Mouse (Mus musculus): ENCODE measurements at regions not wholly inside any gene's neighbourhood (a gene's known extent, or its start where the extent isn't known, plus 50 kb on each side); places are given as distances from the start of the nearest gene placed in this dataset.

GRCm38 (mm10) chr16:97686561-97686960 lies 75.6 kb upstream of the Tmprss2 start:
- in situ Hi-C loops (cut with MseI, MboI), result no loop called here

GRCm38 (mm10) chr16:97685603-97686285 lies 74.7 kb upstream of the Tmprss2 start:
- in situ Hi-C loops (cut with MseI, MboI), result no loop called here

- in situ Hi-C loops (cut with MseI, MboI), result no loop called here
These were observed 70.2 kb upstream of the Tmprss2 start for GRCm38 (mm10) chr16:97681191-97681590.

GRCm38 (mm10) chr16:97679820-97680219 lies 68.8 kb upstream of the Tmprss2 start:
- in situ Hi-C loops (cut with MseI, MboI), result loop anchor here in 1 of 2 experiments (10.0 kb wide), 1 partner anchor 105 kb away; no protein-coding TSS in a partner anchor

GRCm38 (mm10) chr16:97679252-97679651 lies 68.3 kb upstream of the Tmprss2 start:
- in situ Hi-C loops (cut with MseI, MboI), result loop anchor here in 1 of 2 experiments (10.0 kb wide), 1 partner anchor 106 kb away; no protein-coding TSS in a partner anchor

GRCm38 (mm10) chr16:97677621-97678020 lies 66.6 kb upstream of the Tmprss2 start:
- in situ Hi-C loops (cut with MseI, MboI), result loop anchor here in 1 of 2 experiments (10.0 kb wide), 1 partner anchor 107 kb away; no protein-coding TSS in a partner anchor

- in situ Hi-C loops (cut with MseI, MboI), result loop anchor here in 1 of 2 experiments (10.0 kb wide), 1 partner anchor 111 kb away; no protein-coding TSS in a partner anchor
These were observed 62.6 kb upstream of the Tmprss2 start for GRCm38 (mm10) chr16:97673576-97673975.

- in situ Hi-C loops (cut with MseI, MboI), result loop anchor here in 1 of 2 experiments (10.0 kb wide), 1 partner anchor 114 kb away; no protein-coding TSS in a partner anchor
These were observed 59.4 kb upstream of the Tmprss2 start for GRCm38 (mm10) chr16:97670131-97671038.

- in situ Hi-C loops (cut with MseI, MboI), result no loop called here
These were observed 56.5 kb upstream of the Tmprss2 start for GRCm38 (mm10) chr16:97667536-97667935.

GRCm38 (mm10) chr16:97665518-97665917 lies 54.5 kb upstream of the Tmprss2 start:
- in situ Hi-C loops (cut with MseI, MboI), result no loop called here

All from mouse trophoblast stem cell (cell line).